Mouse (Mus musculus) neural tube, embryonic 11.5 days (tissue): ENCODE data around the gene Sap30l. TPM values are rescaled to one million over a fixed set of nuclear protein-coding genes. Genes with fewer than 3 reads are reported as not detected.

Experiments
- ATAC-seq: fragments of 200-750 bp; cut with Nextera tagmentation; 2 replicates; pipeline ENCODE4 v1.8.0; 2017; ENCODE audit warnings: moderate number of reproducible peaks, mild to moderate bottlenecking, moderate TSS enrichment, moderate library complexity; ENCODE audit not compliant: insufficient read depth, low FRiP score, low TSS enrichment
- DNase-seq: peaks from one replicate; pipeline ENCODE4 v3.0.0-alpha.2; 2015; ENCODE audit warnings: low spot score
- H3K27ac ChIP-seq: fragments of 300-500 bp; sonication (generic); 2 replicates; pipeline ENCODE4 v1.5.1; 2014; ENCODE audit warnings: low read depth, mild to moderate bottlenecking, low read length
- H3K27me3 ChIP-seq: fragments of 300-500 bp; sonication (generic); 2 replicates; pipeline ENCODE4 v1.6.1; 2014; ENCODE audit warnings: mild to moderate bottlenecking, low read length, mixed read lengths; ENCODE audit not compliant: control insufficient read depth, insufficient read depth
- H3K36me3 ChIP-seq: fragments of 300-500 bp; sonication (generic); 2 replicates; pipeline ENCODE4 v1.6.1; 2014; ENCODE audit warnings: mild to moderate bottlenecking, low read length, moderate library complexity, mixed read lengths; ENCODE audit not compliant: control insufficient read depth, insufficient read depth
- H3K4me1 ChIP-seq: fragments of 300-500 bp; sonication (generic); 2 replicates; pipeline ENCODE4 v1.6.1; 2014; ENCODE audit warnings: low read length, mixed read lengths; ENCODE audit not compliant: control insufficient read depth, insufficient read depth
- H3K4me2 ChIP-seq: fragments of 300-500 bp; sonication (generic); 2 replicates; pipeline ENCODE4 v1.6.1; 2014; ENCODE audit warnings: low read depth, mild to moderate bottlenecking, moderate library complexity
- H3K4me3 ChIP-seq: fragments of 300-500 bp; sonication (generic); 2 replicates; pipeline ENCODE4 v1.5.1; 2014; ENCODE audit warnings: low read depth, low read length
- H3K9ac ChIP-seq: fragments of 300-500 bp; sonication (generic); 2 replicates; pipeline ENCODE4 v1.6.1; 2014; ENCODE audit warnings: mild to moderate bottlenecking, low read length
- H3K9me3 ChIP-seq: fragments of 300-500 bp; sonication (generic); 2 replicates; pipeline ENCODE4 v1.6.1; 2016; ENCODE audit warnings: low read length; ENCODE audit not compliant: control insufficient read depth
- WGBS: fragments of 180-500 bp; shearing (Covaris S2); extraction: QIAGEN DNeasy Blood & Tissue Kit; methylation state at CpG from one replicate; pipeline ENCODE4 v1.1.7; 2014; 5-methylcytosine and 5-hydroxymethylcytosine counted together
- polyA plus RNA-seq: library from polyadenylated mRNA; unstranded; fragments of >200 nt; fragmentation: Nextera tagmentation; extraction: Ambion mirVana; gene quantifications from 2 replicates; pipeline ENCODE4 v1.2.1, GENCODE M21; 2014

Gene Sap30l
- polyA plus RNA-seq, 1 experiment from 2014 or later: 14.2 TPM

DNA sequence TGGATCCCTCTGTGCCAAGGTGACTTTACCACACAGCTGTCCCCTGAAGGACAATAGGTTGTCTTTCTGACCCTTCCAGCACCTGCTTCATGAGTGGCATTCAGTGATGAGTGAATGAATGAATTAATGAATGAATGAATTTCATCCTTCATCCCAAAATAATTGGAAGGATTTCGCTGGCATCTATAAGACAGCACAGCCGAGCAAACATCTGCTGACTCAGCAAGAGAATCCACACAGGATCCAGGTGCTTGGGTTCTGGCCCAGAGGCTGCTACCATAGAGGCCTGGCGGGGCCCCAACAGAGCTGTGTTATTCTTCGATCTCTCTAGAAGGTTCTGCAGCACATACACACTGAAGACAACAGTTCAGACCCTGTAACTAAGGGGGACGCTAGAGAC lies 30.7 kb upstream of the Sap30l start:
- no peak overlapping the region for H3K27ac ChIP-seq
- peaks cover 26% of the 10 kb centered on the region for H3K4me1 ChIP-seq
- H3K4me3 ChIP-seq: no peak overlapping the region
- no peaks in the 10 kb centered on the region for H3K9me3 ChIP-seq
- ATAC-seq (no peak), DNase-seq (no peak)
- WGBS: 97% methylated on average over 5 of the region's 5 CpGs
- no peaks in the 10 kb centered on the region for H3K36me3 ChIP-seq
- H3K27me3 ChIP-seq: no peaks in the 10 kb centered on the region
- H3K9ac ChIP-seq: no peak overlapping the region
- H3K4me2 ChIP-seq: no peak overlapping the region

DNA sequence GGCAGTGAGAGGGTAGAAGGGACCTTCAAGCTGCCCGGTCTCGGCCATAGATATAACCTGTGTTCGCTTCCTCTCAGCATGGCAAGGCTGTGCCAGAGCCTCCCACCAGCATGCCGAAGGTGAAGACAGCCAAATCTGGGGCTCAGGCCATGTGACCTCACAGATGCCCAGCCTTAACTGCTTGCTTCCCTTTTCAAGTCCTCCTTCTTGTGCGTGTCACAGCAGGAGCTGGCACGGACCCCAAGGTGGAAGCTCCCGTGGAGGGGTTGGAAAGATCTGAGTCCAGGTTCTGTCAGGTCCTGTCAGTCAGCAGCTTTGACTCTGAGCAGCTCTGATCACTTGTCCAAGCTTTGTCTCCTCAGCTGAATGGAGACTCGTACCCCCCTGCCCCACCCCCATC lies 29.8 kb upstream of the Sap30l start:
- DNase-seq: no peak
- no peak for ATAC-seq
- no peak overlapping the region for H3K27ac ChIP-seq
- H3K4me2 ChIP-seq: no peak overlapping the region
- H3K4me3 ChIP-seq: no peak overlapping the region
- no peaks in the 10 kb centered on the region for H3K9me3 ChIP-seq
- H3K9ac ChIP-seq: no peak overlapping the region
- H3K27me3 ChIP-seq: no peaks in the 10 kb centered on the region
- no peaks in the 10 kb centered on the region for H3K36me3 ChIP-seq
- peaks cover 18% of the 10 kb centered on the region for H3K4me1 ChIP-seq
- 92% methylated on average over 8 of the region's 8 CpGs for WGBS

DNA sequence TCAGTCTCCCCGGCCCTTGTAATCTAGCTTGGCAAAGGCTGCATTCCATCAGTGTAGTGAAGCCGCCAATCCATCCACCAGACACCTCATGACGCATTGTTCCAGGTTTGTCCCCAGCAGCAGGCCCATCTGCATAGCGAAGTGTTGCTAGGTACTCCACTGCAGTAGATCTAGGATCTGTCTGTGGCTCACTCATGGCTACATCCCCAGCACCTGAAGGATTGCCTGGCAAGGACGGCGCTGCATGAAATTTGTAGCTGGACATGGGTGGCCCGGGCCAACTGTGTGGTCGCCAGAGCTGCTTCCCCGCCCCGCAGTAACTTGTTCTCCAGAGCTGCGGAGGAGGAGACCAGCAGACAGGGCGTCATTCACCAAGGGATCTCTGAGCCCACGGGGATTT lies 28.0 kb upstream of the Sap30l start:
- Histone ChIP-seq H3K9ac (no peak overlapping the region), H3K36me3 (no peaks in the 10 kb centered on the region), H3K9me3 (no peaks in the 10 kb centered on the region), H3K4me2 (peak overlapping the region; percentile 8; the same call in 1 of the 2 replicates), H3K4me1 (peaks cover 17% of the 10 kb centered on the region), H3K27ac (0 out of 2 replicates have a peak overlapping the region, but pooled peaks have one; percentile 17), H3K4me3 (no peak overlapping the region), H3K27me3 (no peaks in the 10 kb centered on the region)
- ATAC-seq: 0 out of 2 replicates have a peak, but pooled peaks have one; percentile 22
- 23% methylated on average over 13 of the region's 13 CpGs for WGBS
- DNase-seq: peak; percentile 21

DNA sequence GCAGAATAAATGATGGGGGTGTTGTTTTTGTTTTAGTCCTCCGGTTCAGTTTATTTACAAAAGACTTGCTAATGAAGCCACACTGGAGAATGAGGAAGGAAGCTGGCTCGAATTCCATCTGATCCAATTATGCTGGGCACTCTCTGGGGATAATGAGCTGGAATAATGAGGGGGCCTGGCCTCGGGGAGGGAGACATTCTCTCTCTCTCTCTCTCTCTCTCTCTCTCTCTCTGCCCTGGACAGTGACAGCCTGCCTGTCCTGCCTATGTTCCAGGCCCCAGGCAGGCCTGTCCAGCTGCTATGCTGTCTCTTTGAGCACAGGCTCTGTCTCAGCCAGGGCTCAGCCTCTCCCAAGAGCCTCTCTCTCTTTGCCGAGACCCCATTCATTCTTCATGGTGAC lies 27.5 kb upstream of the Sap30l start:
- Histone ChIP-seq H3K9me3 (no peaks in the 10 kb centered on the region), H3K27ac (0 out of 2 replicates have a peak overlapping the region, but pooled peaks have one; percentile 58), H3K36me3 (no peaks in the 10 kb centered on the region), H3K4me3 (no peak overlapping the region), H3K4me2 (peak overlapping the region; percentile 8; the same call in 1 of the 2 replicates), H3K27me3 (no peaks in the 10 kb centered on the region), H3K9ac (no peak overlapping the region), H3K4me1 (peaks cover 17% of the 10 kb centered on the region)
- WGBS: 9% methylated on average over 4 of the region's 4 CpGs
- ATAC-seq (peak; percentile 57; the same call in 1 of the 2 replicates), DNase-seq (peak; percentile 58)

DNA sequence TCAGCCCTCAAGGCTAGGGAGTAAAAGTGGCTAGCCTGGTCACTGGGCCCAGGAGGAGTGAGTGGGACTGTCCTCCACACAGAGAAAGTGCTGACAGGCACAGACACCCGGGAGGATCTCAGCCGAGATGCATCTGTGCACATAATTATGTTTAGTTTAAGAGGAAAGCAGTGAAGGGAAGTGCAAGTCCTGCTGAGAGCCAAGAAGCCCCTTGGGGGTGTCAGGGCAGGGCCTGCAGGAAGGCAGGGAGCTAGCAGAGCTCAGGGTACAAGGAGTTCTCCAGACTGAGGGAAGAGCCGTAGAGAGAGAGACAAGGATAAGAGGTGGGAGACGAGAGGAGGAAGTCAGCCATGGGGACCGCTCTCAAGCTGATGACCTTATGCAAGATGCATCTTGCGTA lies 25.6 kb upstream of the Sap30l start:
- no peaks in the 10 kb centered on the region for H3K36me3 ChIP-seq
- H3K4me3 ChIP-seq: no peak overlapping the region
- ATAC-seq (no peak), DNase-seq (no peak)
- WGBS: 67% methylated on average over 6 of the region's 6 CpGs
- H3K4me2 ChIP-seq: no peak overlapping the region
- peaks cover 23% of the 10 kb centered on the region for H3K4me1 ChIP-seq
- H3K27ac ChIP-seq: no peak overlapping the region
- no peak overlapping the region for H3K9ac ChIP-seq
- no peaks in the 10 kb centered on the region for H3K27me3 ChIP-seq
- no peaks in the 10 kb centered on the region for H3K9me3 ChIP-seq

DNA sequence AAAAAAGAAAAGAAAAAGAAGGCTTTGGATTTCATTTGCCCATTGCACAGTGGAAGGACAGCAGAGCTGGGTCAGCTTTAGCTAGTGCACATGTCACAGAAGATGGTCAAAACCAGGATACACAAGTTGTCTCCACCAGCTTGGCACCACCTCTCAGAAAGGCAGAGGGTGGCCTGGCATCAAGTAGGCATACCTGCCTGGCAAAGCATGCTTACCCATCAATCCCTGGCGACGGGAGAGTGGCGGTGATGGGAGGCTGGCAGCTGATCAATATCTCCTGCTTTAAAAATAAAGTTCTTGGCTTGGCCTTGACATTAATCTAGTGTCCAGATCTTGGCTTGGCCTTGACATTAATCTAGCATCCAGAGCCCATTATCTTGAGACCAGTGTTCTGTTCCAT lies 24.9 kb upstream of the Sap30l start:
- Histone ChIP-seq H3K9me3 (no peaks in the 10 kb centered on the region), H3K27me3 (no peaks in the 10 kb centered on the region), H3K4me1 (peaks cover 23% of the 10 kb centered on the region), H3K9ac (no peak overlapping the region), H3K36me3 (no peaks in the 10 kb centered on the region; the same call in 1 of the 2 replicates), H3K4me3 (no peak overlapping the region), H3K4me2 (no peak overlapping the region), H3K27ac (no peak overlapping the region)
- 98% methylated on average over 3 of the region's 3 CpGs for WGBS
- ATAC-seq (no peak), DNase-seq (no peak)

DNA sequence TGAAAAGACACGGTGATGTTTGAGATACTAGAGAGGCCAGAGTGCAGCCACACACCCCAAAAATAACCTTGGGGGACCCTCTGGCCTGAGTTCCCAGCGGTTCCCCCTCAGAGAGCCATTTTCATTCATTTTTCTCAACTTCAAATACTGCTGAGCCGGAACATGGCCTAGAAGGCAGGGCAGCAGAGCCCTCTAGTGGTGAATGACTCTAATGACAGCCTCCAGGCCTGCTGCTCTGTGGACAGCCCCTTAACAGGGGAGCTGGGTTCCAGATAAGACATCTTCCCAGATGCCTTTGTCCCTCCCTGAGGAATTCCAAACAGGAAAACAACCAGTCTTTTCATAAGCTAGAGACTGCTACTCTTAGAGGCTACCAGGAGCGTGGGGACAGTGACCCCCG lies 23.1 kb upstream of the Sap30l start:
- no peaks in the 10 kb centered on the region; the same call in 1 of the 2 replicates for H3K36me3 ChIP-seq
- 25% methylated on average over 5 of the region's 5 CpGs for WGBS
- H3K9me3 ChIP-seq: no peaks in the 10 kb centered on the region
- no peaks in the 10 kb centered on the region for H3K27me3 ChIP-seq
- no peak overlapping the region for H3K4me2 ChIP-seq
- no peak overlapping the region for H3K4me3 ChIP-seq
- no peak overlapping the region for H3K27ac ChIP-seq
- no peak overlapping the region for H3K9ac ChIP-seq
- H3K4me1 ChIP-seq: peaks cover 19% of the 10 kb centered on the region
- peak; percentile 62; the same call in 1 of the 2 replicates for ATAC-seq
- peak; percentile 82 for DNase-seq

DNA sequence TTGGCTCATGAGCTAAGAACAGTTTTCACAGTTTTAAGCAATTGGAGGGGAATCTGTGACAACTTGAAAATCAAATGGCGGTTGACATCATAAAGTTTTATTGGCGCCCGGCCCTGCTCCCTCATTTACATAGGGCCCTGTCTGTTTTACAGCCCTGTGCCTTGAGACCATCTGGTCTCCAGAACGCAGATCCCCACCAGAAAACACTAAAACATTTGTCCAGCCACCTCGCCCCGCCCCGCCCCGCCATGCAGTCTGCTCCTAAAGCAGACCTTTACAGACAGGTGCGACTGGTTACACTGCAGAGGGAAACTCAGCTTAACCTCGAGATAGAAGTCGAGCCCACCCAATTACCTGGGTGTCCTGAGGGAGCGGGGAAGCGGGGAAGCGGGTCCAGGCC lies 21.6 kb upstream of the Sap30l start:
- Histone ChIP-seq H3K9me3 (no peaks in the 10 kb centered on the region), H3K4me3 (no peak overlapping the region), H3K4me1 (peaks cover 8% of the 10 kb centered on the region; the same call in 1 of the 2 replicates), H3K27ac (no peak overlapping the region), H3K27me3 (no peaks in the 10 kb centered on the region), H3K36me3 (no peaks in the 10 kb centered on the region; the same call in 1 of the 2 replicates), H3K4me2 (no peak overlapping the region), H3K9ac (no peak overlapping the region)
- 41% methylated on average over 14 of the region's 14 CpGs for WGBS
- ATAC-seq (no peak), DNase-seq (no peak)

DNA sequence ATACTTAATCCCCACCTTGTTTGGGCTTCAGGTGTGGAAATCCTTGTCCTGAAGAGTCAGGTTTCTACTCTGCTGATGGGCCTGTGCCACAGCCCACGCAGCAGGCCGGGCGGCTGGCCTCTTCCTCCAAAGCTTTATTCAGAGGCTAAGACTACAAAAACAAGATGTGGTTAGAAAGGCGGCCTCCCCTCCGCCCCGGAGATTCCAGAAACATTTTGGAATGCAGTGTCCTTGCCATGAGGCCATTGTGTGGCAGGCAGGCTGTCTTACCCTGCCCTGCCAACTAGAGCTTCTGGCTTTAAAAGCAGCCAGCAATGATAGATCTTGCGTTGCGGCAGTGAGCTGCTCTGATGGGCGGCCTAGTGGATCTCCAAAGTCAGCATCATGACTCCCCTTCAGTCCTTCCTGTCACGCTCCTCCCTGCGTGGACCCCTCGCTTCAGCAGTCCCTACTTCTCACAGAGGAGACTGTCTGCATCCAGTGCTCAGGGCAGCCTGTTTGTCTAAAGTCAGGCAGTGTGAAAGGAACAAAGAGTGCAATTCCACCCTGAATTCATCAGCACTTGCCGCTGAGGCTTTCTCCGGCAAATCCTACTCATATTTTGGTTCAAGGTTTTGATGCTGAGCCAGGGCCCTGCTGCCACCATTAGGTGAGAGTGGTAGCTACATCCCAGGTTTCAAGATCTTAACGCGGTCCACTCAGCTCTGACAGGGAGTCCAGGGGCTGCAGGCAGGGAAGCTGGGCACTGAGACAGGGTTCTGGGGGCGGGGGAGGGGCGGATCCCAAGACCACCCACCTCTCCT lies 14.6 kb upstream of the Sap30l start:
- H3K27ac ChIP-seq: no peak overlapping the region
- peak overlapping the region; percentile 39 for H3K9ac ChIP-seq
- DNase-seq (peak; percentile 35), ATAC-seq (no peak)
- no peaks in the 10 kb centered on the region for H3K4me1 ChIP-seq
- H3K36me3 ChIP-seq: no peaks in the 10 kb centered on the region
- no peaks in the 10 kb centered on the region for H3K9me3 ChIP-seq
- H3K4me2 ChIP-seq: no peak overlapping the region
- 40% methylated on average over 18 of the region's 18 CpGs for WGBS
- no peak overlapping the region for H3K4me3 ChIP-seq
- no peaks in the 10 kb centered on the region for H3K27me3 ChIP-seq
